Mouse (Mus musculus) thymus, adult 2 months (tissue): ENCODE measurements at regions not wholly inside any gene's neighbourhood (a gene's known extent, or its start where the extent isn't known, plus 50 kb on each side); places are given as distances from the start of the nearest gene placed in this dataset.

Source experiments
- DNase-seq: peaks from one replicate; pipeline ENCODE4 v3.0.0; 2021
- H3K27ac ChIP-seq: fragments of 200-500 bp; 2 replicates; pipeline ENCODE4 v1.5.1; 2012; ENCODE audit warnings: low read length, control low read depth; ENCODE audit not compliant: control insufficient read depth, insufficient read depth
- H3K27me3 ChIP-seq: fragments of 200-500 bp; 2 replicates; pipeline ENCODE4 v1.6.1; 2012; ENCODE audit warnings: mild to moderate bottlenecking, low read length, moderate library complexity, mixed read lengths; ENCODE audit not compliant: control insufficient read depth, insufficient read depth
- H3K36me3 ChIP-seq: fragments of 200-500 bp; 2 replicates; pipeline ENCODE4 v1.6.1; 2012; ENCODE audit warnings: mild to moderate bottlenecking, low read length, moderate library complexity; ENCODE audit not compliant: control insufficient read depth, insufficient read depth
- H3K4me1 ChIP-seq: fragments of 200-500 bp; replicated peaks from 2 replicates; pipeline ENCODE4 v1.6.1; 2012; ENCODE audit warnings: low read length; ENCODE audit not compliant: control insufficient read depth, insufficient read depth
- H3K4me3 ChIP-seq: fragments of 200-500 bp; 2 replicates; pipeline ENCODE4 v1.5.1; 2012; ENCODE audit warnings: mild to moderate bottlenecking, low read length, control low read depth, moderate library complexity; ENCODE audit not compliant: control insufficient read depth, insufficient read depth
- CTCF ChIP-seq: fragments of 200-500 bp; IDR thresholded peaks from 2 replicates; pipeline ENCODE4 v1.5.1; 2012; ENCODE audit warnings: mild to moderate bottlenecking, control low read depth, low read length, moderate library complexity, borderline replicate concordance; ENCODE audit not compliant: control insufficient read depth, poor library complexity, insufficient read depth; ENCODE audit errors: extremely low read depth
- POLR2A ChIP-seq: fragments of 200-500 bp; IDR thresholded peaks from 2 replicates; pipeline ENCODE4 v1.6.1; 2012; ENCODE audit warnings: mild to moderate bottlenecking, low read length, control low read depth, moderate library complexity; ENCODE audit not compliant: control insufficient read depth, poor library complexity, insufficient read depth; ENCODE audit errors: extremely low read depth
- WGBS: fragments of 180-500 bp; shearing (Covaris S2); methylation state at CpG from one replicate; pipeline ENCODE4 v1.1.7; 2018; 5-methylcytosine and 5-hydroxymethylcytosine counted together

- H3K4me3 ChIP-seq = no peak overlapping the region
- TF ChIP-seq CTCF = no peak
- TF ChIP-seq POLR2A = no peak
- H3K27ac ChIP-seq = no peak overlapping the region
- H3K36me3 ChIP-seq = no peaks in the 10 kb centered on the region
- no peaks in the 10 kb centered on the region for H3K4me1 ChIP-seq
- 90% methylated on average over 4 of the region's 4 CpGs for WGBS
- DNase-seq = no peak
- no peaks in the 10 kb centered on the region for H3K27me3 ChIP-seq
These were observed 98.1 kb upstream of the Ppp1r26 start for GRCm38 (mm10) chr2:28348453-28348852.

- no peak for DNase-seq
- 93% methylated on average over 8 of the region's 8 CpGs for WGBS
- Histone ChIP-seq H3K4me1 (no peaks in the 10 kb centered on the region), H3K36me3 (no peaks in the 10 kb centered on the region), H3K27ac (no peak overlapping the region), H3K4me3 (no peak overlapping the region), H3K27me3 (no peaks in the 10 kb centered on the region)
- TF ChIP-seq POLR2A = no peak
These were observed 96.7 kb upstream of the Ppp1r26 start for GRCm38 (mm10) chr2:28349911-28350310.

- Histone ChIP-seq H3K4me3 (no peak overlapping the region), H3K36me3 (no peaks in the 10 kb centered on the region), H3K27ac (no peak overlapping the region), H3K27me3 (no peaks in the 10 kb centered on the region), H3K4me1 (no peaks in the 10 kb centered on the region)
- WGBS = 94% methylated on average over 10 of the region's 10 CpGs
- DNase-seq = no peak
- no peak for TF ChIP-seq CTCF
- no peak for TF ChIP-seq POLR2A
These were observed 95.2 kb upstream of the Ppp1r26 start for GRCm38 (mm10) chr2:28351445-28351844.

- no peaks in the 10 kb centered on the region for H3K4me1 ChIP-seq
- H3K36me3 ChIP-seq = no peaks in the 10 kb centered on the region
- H3K27ac ChIP-seq = no peak overlapping the region
- no peaks in the 10 kb centered on the region for H3K27me3 ChIP-seq
- H3K4me3 ChIP-seq = no peak overlapping the region
- DNase-seq = no peak
- 14% methylated on average over 1 of the region's 1 CpGs for WGBS
- TF ChIP-seq CTCF (no peak), POLR2A (no peak)
These were observed 93.7 kb upstream of the Ppp1r26 start for GRCm38 (mm10) chr2:28352903-28353302.

GRCm38 (mm10) chr2:28362199-28362598 is 84.4 kb upstream of the Ppp1r26 start:
- no peaks in the 10 kb centered on the region for H3K4me1 ChIP-seq
- no peak for DNase-seq
- no peak overlapping the region for H3K27ac ChIP-seq
- no peaks in the 10 kb centered on the region for H3K36me3 ChIP-seq
- WGBS = 20% methylated on average over 6 of the region's 6 CpGs
- H3K4me3 ChIP-seq = no peak overlapping the region
- no peak for TF ChIP-seq CTCF
- no peak for TF ChIP-seq POLR2A
- no peaks in the 10 kb centered on the region for H3K27me3 ChIP-seq

DNA sequence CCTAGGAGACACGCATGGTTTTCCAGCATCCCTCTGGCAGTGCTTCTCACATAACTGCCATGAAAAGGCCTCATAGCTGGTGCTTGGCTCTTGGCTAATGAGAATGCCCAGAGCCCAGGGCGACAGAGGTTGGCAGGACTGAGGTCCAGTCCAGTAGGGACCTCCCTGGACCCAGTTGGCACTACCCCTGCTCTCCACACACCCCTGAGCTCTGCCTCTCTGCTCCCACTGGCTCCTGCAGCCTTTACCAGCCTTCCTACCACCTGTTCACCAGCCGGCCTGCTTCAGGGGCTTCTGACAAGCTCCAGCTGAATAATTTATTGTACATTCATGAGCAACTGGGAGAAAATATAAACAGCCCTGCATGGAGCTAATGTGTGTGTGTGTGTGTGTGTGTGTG is 82.0 kb upstream of the Ppp1r26 start:
- TF ChIP-seq POLR2A (no peak), CTCF (no peak)
- no peaks in the 10 kb centered on the region for H3K4me1 ChIP-seq
- no peak overlapping the region for H3K27ac ChIP-seq
- no peaks in the 10 kb centered on the region for H3K36me3 ChIP-seq
- DNase-seq = no peak
- no peak overlapping the region for H3K4me3 ChIP-seq
- 94% methylated on average over 3 of the region's 3 CpGs for WGBS
- H3K27me3 ChIP-seq = no peaks in the 10 kb centered on the region

- no peak for DNase-seq
- H3K27ac ChIP-seq = no peak overlapping the region
- 97% methylated on average over 5 of the region's 5 CpGs for WGBS
- no peak overlapping the region for H3K4me3 ChIP-seq
- H3K27me3 ChIP-seq = no peaks in the 10 kb centered on the region
- 0 out of 2 replicates have a peak, but pooled peaks cover 3% of the 10 kb centered on the region for H3K4me1 ChIP-seq
- TF ChIP-seq POLR2A (no peak), CTCF (no peak)
- no peaks in the 10 kb centered on the region for H3K36me3 ChIP-seq
These were observed 80.8 kb upstream of the Ppp1r26 start for GRCm38 (mm10) chr2:28365756-28366155.
